Mouse (Mus musculus) small intestine, adult 2 months (tissue): ENCODE measurements around the gene Hist1h2bj.

ENCODE experiments used
- CTCF ChIP-seq: fragments of 200-500 bp; IDR thresholded peaks from 2 replicates; pipeline ENCODE4 v1.5.1; 2012; ENCODE audit warnings: low read depth, mild to moderate bottlenecking, control low read depth, inconsistent platforms, low read length, moderate library complexity, mixed read lengths; ENCODE audit not compliant: insufficient replicate concordance, insufficient read length; ENCODE audit errors: extremely low read depth
- POLR2A ChIP-seq: fragments of 200-500 bp; IDR thresholded peaks from 2 replicates; pipeline ENCODE4 v1.6.1; 2012; ENCODE audit warnings: low read depth, mild to moderate bottlenecking, control low read depth, inconsistent platforms, low read length, moderate library complexity

DNA sequence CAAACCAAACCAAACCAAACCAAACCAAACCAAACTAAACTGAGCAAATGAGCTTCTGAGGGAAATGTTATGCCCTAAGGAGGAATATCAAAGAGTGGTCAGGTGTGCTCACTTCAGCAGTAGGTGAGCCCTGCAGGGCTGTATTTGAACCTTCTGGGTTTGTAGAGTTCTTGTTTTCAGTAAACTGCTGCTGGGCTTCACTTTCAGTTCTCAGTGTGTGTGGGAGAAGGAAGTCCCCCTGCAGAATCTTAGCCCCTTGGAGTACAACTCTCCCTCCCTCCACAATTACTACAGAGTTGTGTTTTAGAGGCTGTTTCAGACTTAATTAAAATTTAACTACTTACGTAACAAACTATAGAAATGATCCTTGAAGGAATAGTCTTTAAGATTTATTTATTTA lies 10.7 kb downstream of the Hist1h2bj start:
- TF ChIP-seq CTCF (no peak), POLR2A (no peak)
